12 mouse cellular contexts compared by ENCODE assay signal in genomic region chr8:86742605-86743345, GRCm38 (mm10). TPM values are rescaled to one million over a fixed set of nuclear protein-coding genes. Genes with fewer than 3 reads are reported as not detected.
A peak's percentile ranks its signal among the peaks of the same experiment; 100 is the strongest.
DNase-seq lines count a peak whose midpoint lies in the region; ATAC-seq and TF ChIP-seq lines count a peak whose summit lies in the region.
"Had no signal": no experiment of that assay in that cellular context is flagged by ENCODE, and none has a peak within 500 bp of the region (broad histone marks: within the 10 kb centered on the region; RNA-seq: fewer than 3 reads in every experiment).

No protein-coding gene starts in this region.

- no peak overlapping the region for H3K27ac ChIP-seq in heart, embryonic 13.5 days (replicated peaks)
- H3K27ac ChIP-seq in midbrain, embryonic 11.5 days (ENCODE audit: low read depth, low read length) = no peak overlapping the region
- H3K27ac ChIP-seq in midbrain, postnatal 0 days (ENCODE audit: low read depth, low read length) = no peak overlapping the region
- H3K27ac ChIP-seq in forebrain, embryonic 14.5 days (ENCODE audit: low read depth, low read length) = peak overlapping the region; percentile 11; the same call in 1 of the 2 replicates
- no peak overlapping the region for H3K27ac ChIP-seq in midbrain, embryonic 15.5 days

- no peak for TF ChIP-seq CTCF in midbrain, postnatal 0 days (IDR thresholded peaks at IDR 0.05)

- intact Hi-C loops in heart, postnatal 14 days (cut with DNase I) = loop anchor here (5.0 kb wide), 1 partner anchor 115 kb away; no protein-coding TSS in a partner anchor

- H3K27me3 ChIP-seq in heart, embryonic 13.5 days (replicated peaks) = no peaks in the 10 kb centered on the region
- no peaks in the 10 kb centered on the region for H3K27me3 ChIP-seq in midbrain, embryonic 11.5 days (ENCODE audit: control insufficient read depth, insufficient read depth, low read length)
- no peaks in the 10 kb centered on the region for H3K27me3 ChIP-seq in midbrain, postnatal 0 days (ENCODE audit: insufficient read depth, low read length)
- no peaks in the 10 kb centered on the region for H3K27me3 ChIP-seq in forebrain, embryonic 14.5 days (replicated peaks; ENCODE audit: control insufficient read depth, insufficient read depth, low read length)
- H3K27me3 ChIP-seq in midbrain, embryonic 15.5 days (replicated peaks) = no peaks in the 10 kb centered on the region

- no peak for ATAC-seq in heart, embryonic 13.5 days (ENCODE audit: extremely low read depth, insufficient number of reproducible peaks, low FRiP score, low TSS enrichment)
- ATAC-seq in midbrain, embryonic 11.5 days (ENCODE audit: low FRiP score) = no peak
- ATAC-seq in midbrain, postnatal 0 days (ENCODE audit: low FRiP score) = no peak
- no peak for ATAC-seq in forebrain, embryonic 14.5 days
- ATAC-seq in midbrain, embryonic 15.5 days (replicated peaks) = no peak
- no peak for ATAC-seq in CD4-positive, CD25-positive, alpha-beta regulatory T cell, adult 4 months

- no peaks in the 10 kb centered on the region for H3K9me3 ChIP-seq in heart, embryonic 13.5 days
- H3K9me3 ChIP-seq in midbrain, embryonic 11.5 days (ENCODE audit: control insufficient read depth, low read length) = no peaks in the 10 kb centered on the region
- no peaks in the 10 kb centered on the region for H3K9me3 ChIP-seq in midbrain, postnatal 0 days (ENCODE audit: low read length)
- H3K9me3 ChIP-seq in forebrain, embryonic 14.5 days (replicated peaks; ENCODE audit: control insufficient read depth, low read length) = no peaks in the 10 kb centered on the region
- H3K9me3 ChIP-seq in midbrain, embryonic 15.5 days = no peaks in the 10 kb centered on the region

- 67% methylated on average over 7 of the region's 7 CpGs for WGBS in heart, embryonic 13.5 days
- WGBS in midbrain, embryonic 11.5 days = 86% methylated on average over 7 of the region's 7 CpGs
- WGBS in midbrain, postnatal 0 days = 73% methylated on average over 7 of the region's 7 CpGs
- 53% methylated on average over 7 of the region's 7 CpGs for WGBS in forebrain, embryonic 14.5 days
- 72% methylated on average over 7 of the region's 7 CpGs for WGBS in midbrain, embryonic 15.5 days

- no peak for DNase-seq in heart, postnatal 14 days
- DNase-seq in midbrain, embryonic 11.5 days (ENCODE audit: low spot score, missing footprints) = peak; percentile 76
- no peak for DNase-seq in midbrain, postnatal 0 days (ENCODE audit: low spot score)
- DNase-seq in forebrain, embryonic 14.5 days (ENCODE audit: low spot score) = no peak
- DNase-seq in cerebellum, postnatal 25 days = no peak
- DNase-seq: cerebellum, adult 18-20 months; gastrocnemius, postnatal 14 days; kidney, adult 9 months; lung, adult 18-20 months had no signal

- H3K4me3 ChIP-seq in heart, embryonic 13.5 days = peak overlapping the region; percentile 6; the same call in 1 of the 2 replicates
- H3K4me3 ChIP-seq in midbrain, embryonic 11.5 days (ENCODE audit: low read depth, low read length) = no peak overlapping the region
- H3K4me3 ChIP-seq in midbrain, postnatal 0 days (ENCODE audit: low read depth, low read length) = no peak overlapping the region
- H3K4me3 ChIP-seq in forebrain, embryonic 14.5 days (ENCODE audit: low read depth, low read length) = no peak overlapping the region
- no peak overlapping the region for H3K4me3 ChIP-seq in midbrain, embryonic 15.5 days

- peak overlapping the region; percentile 12; the same call in 1 of the 2 replicates for H3K4me2 ChIP-seq in heart, embryonic 13.5 days
- H3K4me2 ChIP-seq in midbrain, embryonic 11.5 days = no peak overlapping the region
- no peak overlapping the region for H3K4me2 ChIP-seq in midbrain, postnatal 0 days (ENCODE audit: low read depth, low read length, poor library complexity, severe bottlenecking)
- H3K4me2 ChIP-seq in forebrain, embryonic 14.5 days (ENCODE audit: low read length) = peak overlapping the region; percentile 12; the same call in 1 of the 2 replicates
- peak overlapping the region; percentile 1; the same call in 1 of the 2 replicates for H3K4me2 ChIP-seq in midbrain, embryonic 15.5 days

- no peaks in the 10 kb centered on the region for H3K36me3 ChIP-seq in heart, embryonic 13.5 days
- H3K36me3 ChIP-seq in midbrain, embryonic 11.5 days (ENCODE audit: control insufficient read depth, insufficient read depth, low read length) = no peaks in the 10 kb centered on the region
- H3K36me3 ChIP-seq in midbrain, postnatal 0 days (ENCODE audit: insufficient read depth, low read length) = no peaks in the 10 kb centered on the region
- H3K36me3 ChIP-seq in forebrain, embryonic 14.5 days (ENCODE audit: control insufficient read depth, insufficient read depth, low read length) = no peaks in the 10 kb centered on the region
- H3K36me3 ChIP-seq in midbrain, embryonic 15.5 days (replicated peaks) = no peaks in the 10 kb centered on the region

- H3K9ac ChIP-seq in heart, embryonic 13.5 days = peak overlapping the region; percentile 52; the same call in 1 of the 2 replicates
- H3K9ac ChIP-seq in midbrain, embryonic 11.5 days (ENCODE audit: low read length) = no peak overlapping the region
- H3K9ac ChIP-seq in midbrain, postnatal 0 days (replicated peaks; ENCODE audit: low read length, poor library complexity, severe bottlenecking) = no peak overlapping the region
- no peak overlapping the region for H3K9ac ChIP-seq in forebrain, embryonic 14.5 days (ENCODE audit: low read length)
- H3K9ac ChIP-seq in midbrain, embryonic 15.5 days = no peak overlapping the region

- H3K4me1 ChIP-seq in heart, embryonic 13.5 days = peaks cover 54% of the 10 kb centered on the region
- H3K4me1 ChIP-seq in midbrain, embryonic 11.5 days (ENCODE audit: control insufficient read depth, insufficient read depth, low read length) = peaks cover 17% of the 10 kb centered on the region
- H3K4me1 ChIP-seq in midbrain, postnatal 0 days (ENCODE audit: insufficient read depth, low read length) = peaks cover 8% of the 10 kb centered on the region; the same call in 1 of the 2 replicates
- peaks cover 25% of the 10 kb centered on the region; the same call in 1 of the 2 replicates for H3K4me1 ChIP-seq in forebrain, embryonic 14.5 days (ENCODE audit: control insufficient read depth, insufficient read depth, low read length)
- peaks cover 44% of the 10 kb centered on the region for H3K4me1 ChIP-seq in midbrain, embryonic 15.5 days

RNA-seq across cellular contexts. Expression of gene Gm10638, which starts 2.7 kb away (rescaled TPM):
- 3.0 and 3.3 TPM in 2 replicates for polyA plus RNA-seq in heart, embryonic 13.5 days (2015; fragmentation: Nextera tagmentation; extraction: Ambion mirVana)
- 1 to 10 TPM; 2.8 to 3.0 TPM for total RNA-seq in heart, postnatal 14 days (2021)
- 6.1 and 7.8 TPM in 2 replicates for polyA plus RNA-seq in midbrain, embryonic 11.5 days (2014; fragmentation: Nextera tagmentation; extraction: Ambion mirVana)
- 1.5 and 1.9 TPM in 2 replicates for total RNA-seq in midbrain, postnatal 0 days (2014; rRNA removed)
- 6.1 TPM in 2 replicates for polyA plus RNA-seq in midbrain, postnatal 0 days (2015; fragmentation: Nextera tagmentation; extraction: Ambion mirVana)
- 5.8 and 6.0 TPM in 2 replicates for polyA plus RNA-seq in forebrain, embryonic 14.5 days (2014; fragmentation: Nextera tagmentation; extraction: Ambion mirVana)
- 5.8 and 6.4 TPM in 2 replicates for polyA plus RNA-seq in midbrain, embryonic 15.5 days (2015; fragmentation: Nextera tagmentation; extraction: Ambion mirVana)
- polyA plus RNA-seq in CD4-positive, CD25-positive, alpha-beta regulatory T cell, adult 4 months (2017; shearing (Covaris generic)) = not detected

RNA-seq across cellular contexts. Expression of gene Siah1a, which starts 3.0 kb away (rescaled TPM):
- 30.1 and 30.8 TPM in 2 replicates for polyA plus RNA-seq in heart, embryonic 13.5 days (2015; fragmentation: Nextera tagmentation; extraction: Ambion mirVana)
- total RNA-seq in heart, postnatal 14 days (2021) = 10 to 100 TPM; 16.8 to 19.1 TPM
- 77.6 and 90.5 TPM in 2 replicates for polyA plus RNA-seq in midbrain, embryonic 11.5 days (2014; fragmentation: Nextera tagmentation; extraction: Ambion mirVana)
- 72.7 and 82.6 TPM in 2 replicates for total RNA-seq in midbrain, postnatal 0 days (2014; rRNA removed)
- polyA plus RNA-seq in midbrain, postnatal 0 days (2015; fragmentation: Nextera tagmentation; extraction: Ambion mirVana) = 58.4 and 63.3 TPM in 2 replicates
- 104 and 111 TPM in 2 replicates for polyA plus RNA-seq in forebrain, embryonic 14.5 days (2014; fragmentation: Nextera tagmentation; extraction: Ambion mirVana)
- 74.8 and 76.1 TPM in 2 replicates for polyA plus RNA-seq in midbrain, embryonic 15.5 days (2015; fragmentation: Nextera tagmentation; extraction: Ambion mirVana)
- 1 to 10 TPM; 4.8 to 7.9 TPM for polyA plus RNA-seq in CD4-positive, CD25-positive, alpha-beta regulatory T cell, adult 4 months (2017; shearing (Covaris generic))

Comparison
In these comparisons a context has a peak if more than half of its experiments do, and no peak if none do; other contexts are left out.
1. H3K4me2 ChIP-seq: peak in heart, embryonic 13.5 days (single experiment), forebrain, embryonic 14.5 days (single experiment) and midbrain, embryonic 15.5 days (single experiment); none in midbrain, embryonic 11.5 days (single experiment) and midbrain, postnatal 0 days (single experiment).